Mouse (Mus musculus): ENCODE measurements around the gene Kifc5b. TPM values are rescaled to one million over a fixed set of nuclear protein-coding genes. Genes with fewer than 3 reads are reported as not detected.

The Kifc5b gene
- polyA plus RNA-seq, 1 experiment from 2014 or later, result 5.2 TPM

- H3K36me3 ChIP-seq (ENCODE audit: control insufficient read depth, insufficient read depth, low read length), result peaks cover 23% of the 10 kb centered on the region
- peak overlapping the region; percentile 32 for H3K9ac ChIP-seq (ENCODE audit: low read length)
- peak overlapping the region; percentile 29 for H3K4me3 ChIP-seq (ENCODE audit: low read depth, low read length)
- H3K27me3 ChIP-seq (replicated peaks; ENCODE audit: control insufficient read depth, insufficient read depth, low read length), result no peaks in the 10 kb centered on the region
- WGBS, result 14% methylated on average over 23 of the region's 23 CpGs
- H3K4me2 ChIP-seq (ENCODE audit: low read length), result peak overlapping the region; percentile 61
- DNase-seq (ENCODE audit: low spot score), result no peak
- ATAC-seq (replicated peaks; ENCODE audit: low FRiP score, low TSS enrichment, low read depth), result no peak
- H3K4me1 ChIP-seq (replicated peaks; ENCODE audit: control insufficient read depth, insufficient read depth, low read length), result peaks cover 51% of the 10 kb centered on the region
- H3K9me3 ChIP-seq (ENCODE audit: control insufficient read depth, low read length), result no peaks in the 10 kb centered on the region
- H3K27ac ChIP-seq (ENCODE audit: low read depth), result no peak overlapping the region; the same call in 1 of the 2 replicates
Observed at GRCm38 (mm10) chr17:26951952-26952877, 35.3 kb downstream of the Kifc5b start.

GRCm38 (mm10) chr17:26953201-26953600 lies 36.3 kb downstream of the Kifc5b start:
- Histone ChIP-seq H3K9me3 (ENCODE audit: control insufficient read depth, low read length) (no peaks in the 10 kb centered on the region), H3K36me3 (ENCODE audit: control insufficient read depth, insufficient read depth, low read length) (peaks cover 31% of the 10 kb centered on the region), H3K4me3 (ENCODE audit: low read depth, low read length) (no peak overlapping the region), H3K9ac (ENCODE audit: low read length) (no peak overlapping the region), H3K27me3 (replicated peaks; ENCODE audit: control insufficient read depth, insufficient read depth, low read length) (no peaks in the 10 kb centered on the region), H3K4me1 (replicated peaks; ENCODE audit: control insufficient read depth, insufficient read depth, low read length) (peaks cover 47% of the 10 kb centered on the region), H3K27ac (ENCODE audit: low read depth) (no peak overlapping the region), H3K4me2 (ENCODE audit: low read length) (peak overlapping the region; percentile 34)
- ATAC-seq (replicated peaks; ENCODE audit: low FRiP score, low TSS enrichment, low read depth) (no peak), DNase-seq (ENCODE audit: low spot score) (no peak)
- WGBS, result 39% methylated on average over 6 of the region's 6 CpGs

GRCm38 (mm10) chr17:26953726-26954125 lies 36.8 kb downstream of the Kifc5b start:
- DNase-seq (ENCODE audit: low spot score), result no peak
- 20% methylated on average over 14 of the region's 16 CpGs for WGBS
- H3K4me1 ChIP-seq (replicated peaks; ENCODE audit: control insufficient read depth, insufficient read depth, low read length), result peaks cover 47% of the 10 kb centered on the region

GRCm38 (mm10) chr17:26956309-26956708 lies 39.4 kb downstream of the Kifc5b start:
- no peak overlapping the region for H3K27ac ChIP-seq (ENCODE audit: low read depth)
- H3K9ac ChIP-seq (ENCODE audit: low read length), result no peak overlapping the region
- no peaks in the 10 kb centered on the region for H3K9me3 ChIP-seq (ENCODE audit: control insufficient read depth, low read length)
- peaks cover 25% of the 10 kb centered on the region for H3K4me1 ChIP-seq (replicated peaks; ENCODE audit: control insufficient read depth, insufficient read depth, low read length)
- DNase-seq (ENCODE audit: low spot score) (no peak), ATAC-seq (replicated peaks; ENCODE audit: low FRiP score, low TSS enrichment, low read depth) (no peak)
- no peak overlapping the region for H3K4me2 ChIP-seq (ENCODE audit: low read length)
- H3K27me3 ChIP-seq (replicated peaks; ENCODE audit: control insufficient read depth, insufficient read depth, low read length), result no peaks in the 10 kb centered on the region
- peaks cover 57% of the 10 kb centered on the region for H3K36me3 ChIP-seq (ENCODE audit: control insufficient read depth, insufficient read depth, low read length)
- no peak overlapping the region for H3K4me3 ChIP-seq (ENCODE audit: low read depth, low read length)
- 67% methylated on average over 5 of the region's 5 CpGs for WGBS

More at GRCm38 (mm10) chr17:26953726-26954125, 36.8 kb downstream of the Kifc5b start:
- Histone ChIP-seq H3K4me2 (ENCODE audit: low read length) (peak overlapping the region; percentile 34), H3K27me3 (replicated peaks; ENCODE audit: control insufficient read depth, insufficient read depth, low read length) (no peaks in the 10 kb centered on the region), H3K9me3 (ENCODE audit: control insufficient read depth, low read length) (no peaks in the 10 kb centered on the region), H3K4me3 (ENCODE audit: low read depth, low read length) (no peak overlapping the region), H3K9ac (ENCODE audit: low read length) (no peak overlapping the region), H3K36me3 (ENCODE audit: control insufficient read depth, insufficient read depth, low read length) (peaks cover 37% of the 10 kb centered on the region), H3K27ac (ENCODE audit: low read depth) (no peak overlapping the region)
- ATAC-seq (replicated peaks; ENCODE audit: low FRiP score, low TSS enrichment, low read depth), result no peak

GRCm38 (mm10) chr17:26956895-26957294 lies 40.0 kb downstream of the Kifc5b start:
- H3K4me1 ChIP-seq (replicated peaks; ENCODE audit: control insufficient read depth, insufficient read depth, low read length), result peaks cover 22% of the 10 kb centered on the region
- H3K4me2 ChIP-seq (ENCODE audit: low read length), result no peak overlapping the region
- H3K9me3 ChIP-seq (ENCODE audit: control insufficient read depth, low read length), result no peaks in the 10 kb centered on the region
- DNase-seq (ENCODE audit: low spot score) (no peak), ATAC-seq (replicated peaks; ENCODE audit: low FRiP score, low TSS enrichment, low read depth) (no peak)
- 88% methylated on average over 18 of the region's 18 CpGs for WGBS
- no peaks in the 10 kb centered on the region for H3K27me3 ChIP-seq (replicated peaks; ENCODE audit: control insufficient read depth, insufficient read depth, low read length)
- no peak overlapping the region for H3K9ac ChIP-seq (ENCODE audit: low read length)
- peaks cover 63% of the 10 kb centered on the region for H3K36me3 ChIP-seq (ENCODE audit: control insufficient read depth, insufficient read depth, low read length)
- H3K4me3 ChIP-seq (ENCODE audit: low read depth, low read length), result no peak overlapping the region
- H3K27ac ChIP-seq (ENCODE audit: low read depth), result no peak overlapping the region

- H3K4me1 ChIP-seq (replicated peaks; ENCODE audit: control insufficient read depth, insufficient read depth, low read length), result peaks cover 12% of the 10 kb centered on the region
- ATAC-seq (replicated peaks; ENCODE audit: low FRiP score, low TSS enrichment, low read depth), result no peak
- H3K36me3 ChIP-seq (ENCODE audit: control insufficient read depth, insufficient read depth, low read length), result peaks cover 73% of the 10 kb centered on the region
- H3K27ac ChIP-seq (ENCODE audit: low read depth), result no peak overlapping the region
- no peak overlapping the region for H3K9ac ChIP-seq (ENCODE audit: low read length)
- no peak overlapping the region for H3K4me2 ChIP-seq (ENCODE audit: low read length)
- H3K9me3 ChIP-seq (ENCODE audit: control insufficient read depth, low read length), result no peaks in the 10 kb centered on the region
- no peaks in the 10 kb centered on the region for H3K27me3 ChIP-seq (replicated peaks; ENCODE audit: control insufficient read depth, insufficient read depth, low read length)
- no peak for DNase-seq (ENCODE audit: low spot score)
- WGBS, result 95% methylated on average over 5 of the region's 5 CpGs
- H3K4me3 ChIP-seq (ENCODE audit: low read depth, low read length), result no peak overlapping the region
Observed at GRCm38 (mm10) chr17:26957872-26958271, 41.0 kb downstream of the Kifc5b start.

GRCm38 (mm10) chr17:26958880-26959279 lies 42.0 kb downstream of the Kifc5b start:
- no peaks in the 10 kb centered on the region for H3K9me3 ChIP-seq (ENCODE audit: control insufficient read depth, low read length)
- H3K27ac ChIP-seq (ENCODE audit: low read depth), result no peak overlapping the region
- 53% methylated on average over 5 of the region's 5 CpGs for WGBS
- no peak for DNase-seq (ENCODE audit: low spot score)
- no peak overlapping the region for H3K4me3 ChIP-seq (ENCODE audit: low read depth, low read length)
- no peak overlapping the region for H3K4me2 ChIP-seq (ENCODE audit: low read length)
- ATAC-seq (replicated peaks; ENCODE audit: low FRiP score, low TSS enrichment, low read depth), result no peak
- no peak overlapping the region for H3K9ac ChIP-seq (ENCODE audit: low read length)
- H3K36me3 ChIP-seq (ENCODE audit: control insufficient read depth, insufficient read depth, low read length), result peaks cover 79% of the 10 kb centered on the region
- peaks cover 2% of the 10 kb centered on the region for H3K4me1 ChIP-seq (replicated peaks; ENCODE audit: control insufficient read depth, insufficient read depth, low read length)
- no peaks in the 10 kb centered on the region for H3K27me3 ChIP-seq (replicated peaks; ENCODE audit: control insufficient read depth, insufficient read depth, low read length)

GRCm38 (mm10) chr17:26959815-26960214 lies 42.9 kb downstream of the Kifc5b start:
- DNase-seq (ENCODE audit: low spot score) (no peak), ATAC-seq (replicated peaks; ENCODE audit: low FRiP score, low TSS enrichment, low read depth) (no peak)
- Histone ChIP-seq H3K4me2 (ENCODE audit: low read length) (no peak overlapping the region), H3K4me3 (ENCODE audit: low read depth, low read length) (no peak overlapping the region), H3K36me3 (ENCODE audit: control insufficient read depth, insufficient read depth, low read length) (peaks cover 85% of the 10 kb centered on the region), H3K27me3 (replicated peaks; ENCODE audit: control insufficient read depth, insufficient read depth, low read length) (no peaks in the 10 kb centered on the region), H3K4me1 (replicated peaks; ENCODE audit: control insufficient read depth, insufficient read depth, low read length) (no peaks in the 10 kb centered on the region), H3K27ac (ENCODE audit: low read depth) (no peak overlapping the region), H3K9me3 (ENCODE audit: control insufficient read depth, low read length) (no peaks in the 10 kb centered on the region), H3K9ac (ENCODE audit: low read length) (no peak overlapping the region)
- 95% methylated on average over 4 of the region's 4 CpGs for WGBS

Data from intestine, embryonic 14.5 days (tissue).